Mouse (Mus musculus): ENCODE data around the gene Tmem30b.

- TF ChIP-seq CTCF (IDR thresholded peaks at IDR 0.05; ENCODE audit: extremely low read depth, insufficient read depth, insufficient read length, insufficient replicate concordance), result peak; percentile 14; the same call in 1 of the 2 replicates
- no peak for TF ChIP-seq POLR2A (IDR thresholded peaks at IDR 0.05; ENCODE audit: low read depth, low read length)
Observed at GRCm38 (mm10) chr12:73554155-73554554, 8.0 kb upstream of the Tmem30b start.
